Mouse (Mus musculus): ENCODE results near the gene Perm1. TPM values are rescaled to one million over a fixed set of nuclear protein-coding genes. Genes with fewer than 3 reads are reported as not detected.

The Perm1 gene
- total RNA-seq, 2 experiments from 2014 or later = 208 to 223 TPM

GRCm38 (mm10) chr4:156197829-156198205 is 17.9 kb upstream of the Perm1 start:
- DNase-seq = peak; percentile 87 to 88
- intact Hi-C loops (cut with DNase I) = loop anchor here (5.0 kb wide), 1 partner anchor 166 kb away; no protein-coding TSS in a partner anchor

DNA sequence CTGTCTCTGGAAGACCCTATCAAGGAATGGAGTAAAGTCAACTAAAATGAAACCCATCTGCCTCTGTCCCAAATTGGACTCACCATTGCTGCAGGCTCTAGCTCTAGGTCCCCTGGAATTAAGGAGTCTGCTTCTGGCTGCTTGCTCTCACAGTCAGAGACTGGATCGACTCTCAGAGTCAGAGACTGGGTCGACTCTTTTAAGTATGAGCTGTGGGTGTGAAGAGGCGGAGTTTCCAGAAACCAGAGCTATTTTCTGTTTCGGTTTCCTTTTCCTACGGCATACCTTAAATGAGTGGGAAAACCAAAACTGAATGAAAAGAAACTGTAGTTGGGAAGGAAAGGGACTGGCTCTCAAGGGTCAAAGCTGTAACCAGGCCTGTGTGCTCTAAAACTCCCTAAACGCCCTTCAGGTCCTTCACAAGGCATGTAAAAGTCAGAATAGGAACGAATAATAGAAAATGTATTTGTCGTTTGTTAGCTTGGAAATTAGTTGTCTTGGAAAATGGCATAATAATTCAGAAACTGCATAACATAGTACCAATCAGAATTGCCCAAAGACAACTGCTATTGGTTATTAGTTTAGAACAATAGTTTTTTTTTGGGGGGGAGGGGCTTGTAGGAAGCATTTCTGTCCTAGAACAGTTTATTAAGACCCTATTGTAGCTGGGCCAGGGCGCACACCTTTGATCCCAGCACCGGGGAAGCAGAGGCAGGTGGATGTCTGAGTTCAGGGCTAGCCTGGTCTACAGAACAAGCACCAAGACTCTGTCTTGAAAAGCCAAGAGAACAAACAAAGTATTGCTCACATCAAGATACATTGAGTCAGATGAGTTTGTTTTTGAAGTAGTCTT is 14.8 kb upstream of the Perm1 start, which contains the start of gene Isg15:
Gene Isg15, minus strand, starts transcription at position 196 of the 853 bp plus-strand sequence.
- peak in 1 of 2 experiments; percentile 25 for DNase-seq
- intact Hi-C loops (cut with DNase I) = no loop called here

DNA sequence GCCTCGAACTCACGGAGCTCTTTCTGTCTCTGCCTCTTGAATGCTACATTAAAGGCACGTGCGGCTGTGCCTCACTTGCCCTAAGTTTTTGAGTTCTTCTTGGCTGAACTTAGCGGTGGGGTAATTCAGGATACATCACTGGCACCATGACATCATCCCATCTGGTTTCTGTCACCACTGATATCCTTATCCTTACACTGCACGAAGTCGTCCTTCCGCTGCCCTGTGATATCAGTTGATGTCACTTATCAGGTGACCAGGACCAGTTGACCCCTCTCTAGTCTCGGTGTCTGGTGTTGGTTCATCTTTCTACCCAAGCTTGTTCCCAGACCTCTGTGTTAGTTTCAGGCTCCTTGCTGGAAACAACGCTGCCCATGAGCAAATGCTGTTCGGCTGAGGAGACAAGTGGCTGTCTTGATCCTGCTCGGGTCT is 13.2 kb upstream of the Perm1 start:
- DNase-seq = peak in 1 of 2 experiments; percentile 22
- intact Hi-C loops (cut with DNase I) = no loop called here

- intact Hi-C loops (cut with DNase I) = loop anchor here (1.0 kb wide), 1 partner anchor 31 kb away; the partner anchor contains the start of gene Plekhn1
Measured at GRCm38 (mm10) chr4:156203001-156203412, 12.7 kb upstream of the Perm1 start, which contains the start of gene AW011738. Gene AW011738 (plus strand): TSS chr4:156203304.

GRCm38 (mm10) chr4:156203413-156204131 is 12.1 kb upstream of the Perm1 start:
- no peak for DNase-seq
- intact Hi-C loops (cut with DNase I) = loop anchor here (1.0 kb wide), 1 partner anchor 31 kb away; the partner anchor contains the start of gene Plekhn1

More at GRCm38 (mm10) chr4:156203001-156203412, 12.7 kb upstream of the Perm1 start, which contains the start of gene AW011738:
- DNase-seq = peak; percentile 74 to 78

DNA sequence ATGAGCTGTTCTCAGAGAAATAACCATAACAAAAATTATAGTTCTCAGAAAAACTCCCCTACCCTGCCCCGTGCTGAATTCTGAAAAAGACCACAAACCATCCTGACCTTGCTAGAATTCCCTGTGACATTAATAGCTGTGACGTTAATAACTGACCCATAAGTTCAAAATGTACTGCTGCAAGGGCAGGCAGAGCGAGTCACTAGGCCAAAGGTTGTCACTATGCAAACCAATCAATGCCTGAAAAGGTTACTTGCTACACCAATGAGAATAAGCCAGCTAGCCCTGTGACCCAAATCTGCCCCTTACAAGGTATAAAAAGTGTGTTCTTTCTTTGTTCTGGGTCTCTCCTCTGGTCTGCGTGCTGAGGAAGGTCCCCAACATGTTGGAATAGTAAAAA is 6.8 kb upstream of the Perm1 start:
- DNase-seq = no peak
- intact Hi-C loops (cut with DNase I) = no loop called here

DNA sequence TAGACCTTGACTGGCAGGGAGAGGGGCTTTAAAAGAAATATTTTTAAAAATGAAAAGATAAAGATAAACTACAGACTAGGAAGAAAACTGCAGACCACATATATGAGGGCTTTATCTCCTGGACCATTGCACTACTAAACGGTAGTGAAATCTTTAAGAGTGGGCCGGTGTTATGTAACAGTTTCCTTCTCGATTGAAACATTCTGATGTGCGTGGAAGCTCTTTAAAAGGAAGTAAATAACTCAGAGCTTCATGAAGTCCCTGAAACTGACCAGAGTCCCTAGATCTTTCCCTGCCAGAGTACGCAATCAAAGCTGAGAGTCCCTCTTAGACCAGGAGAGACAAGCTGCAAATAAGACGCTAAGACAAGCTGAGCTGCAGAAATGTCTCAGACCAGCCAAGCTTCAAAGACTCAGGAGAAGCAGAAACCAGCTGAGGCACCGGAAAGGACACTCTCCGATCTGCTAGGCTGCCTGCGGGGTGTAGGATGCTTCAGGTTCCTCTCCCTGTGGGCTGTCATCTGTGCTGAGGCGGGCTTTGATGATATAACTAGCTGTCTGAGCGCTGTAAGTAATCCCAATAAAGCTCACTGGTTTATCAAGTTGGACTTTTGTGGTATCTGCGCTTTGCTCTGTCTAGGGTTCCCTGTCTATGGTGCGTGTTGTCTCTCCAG is 5.6 kb upstream of the Perm1 start:
- DNase-seq = no peak
- intact Hi-C loops (cut with DNase I) = no loop called here

DNA sequence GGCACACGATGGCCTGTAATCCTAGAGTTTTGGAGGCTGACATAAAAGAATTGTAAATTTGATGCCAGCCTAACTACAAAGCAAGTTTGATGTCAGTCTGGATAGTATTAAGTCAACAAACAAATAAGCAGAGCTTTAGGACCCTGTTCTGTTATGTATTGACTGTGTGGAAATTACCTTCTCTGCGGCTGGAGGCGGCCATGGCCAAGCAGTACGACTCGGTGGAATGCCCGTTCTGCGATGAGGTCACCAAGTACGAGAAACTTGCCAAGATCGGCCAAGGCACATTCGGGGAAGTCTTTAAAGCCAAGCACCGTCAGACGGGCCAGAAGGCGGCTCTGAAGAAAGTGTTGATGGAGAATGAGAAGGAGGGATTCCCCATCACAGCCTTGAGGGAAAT is 2.5 kb upstream of the Perm1 start:
- no peak for DNase-seq
- intact Hi-C loops (cut with DNase I) = no loop called here

DNA sequence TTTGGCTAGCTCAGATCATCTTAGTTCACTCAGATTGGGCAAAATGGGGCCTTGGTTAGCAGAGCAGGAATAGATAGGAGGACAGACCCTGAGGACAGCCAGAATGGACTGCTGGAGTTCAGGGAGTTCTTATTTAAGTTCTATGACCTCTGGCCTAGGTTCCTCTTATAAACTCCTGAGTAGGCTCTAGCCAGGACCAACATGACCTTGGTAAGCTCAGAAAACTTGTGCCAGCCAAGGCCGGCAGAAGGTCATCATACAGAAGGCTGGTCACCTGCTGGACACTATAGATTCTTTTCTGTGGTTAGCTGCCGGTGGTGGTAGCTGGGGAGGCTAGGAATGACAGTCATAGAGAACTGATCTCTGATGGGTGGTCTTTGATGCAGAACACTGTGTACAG is 528 bp downstream of the Perm1 start:
- DNase-seq = no peak
- intact Hi-C loops (cut with DNase I) = no loop called here

- intact Hi-C loops (cut with DNase I) = no loop called here
- peak in 1 of 2 experiments; percentile 42 for DNase-seq
Measured at GRCm38 (mm10) chr4:156217022-156217669, 1.5 kb downstream of the Perm1 start.

DNA sequence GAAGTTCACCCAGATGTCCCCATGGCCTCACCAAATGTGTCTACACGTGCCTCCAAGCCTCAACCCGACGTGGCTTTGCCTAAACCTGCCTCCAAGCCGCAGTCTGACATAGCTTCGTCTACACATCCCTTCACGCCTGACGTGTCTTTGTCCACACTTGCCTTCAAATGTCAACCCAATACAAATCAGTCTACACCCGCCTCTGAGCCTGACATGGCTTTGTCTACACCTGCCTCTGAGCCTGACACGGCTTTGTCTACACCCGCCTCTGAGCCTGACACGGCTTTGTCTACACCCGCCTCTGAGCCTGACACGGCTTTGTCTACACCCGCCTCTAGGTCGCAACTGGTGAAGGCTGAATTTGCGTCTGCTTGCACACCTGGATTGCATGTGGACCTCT is 2.2 kb downstream of the Perm1 start:
- peak in 1 of 2 experiments; percentile 32 for DNase-seq
- intact Hi-C loops (cut with DNase I) = no loop called here

DNA sequence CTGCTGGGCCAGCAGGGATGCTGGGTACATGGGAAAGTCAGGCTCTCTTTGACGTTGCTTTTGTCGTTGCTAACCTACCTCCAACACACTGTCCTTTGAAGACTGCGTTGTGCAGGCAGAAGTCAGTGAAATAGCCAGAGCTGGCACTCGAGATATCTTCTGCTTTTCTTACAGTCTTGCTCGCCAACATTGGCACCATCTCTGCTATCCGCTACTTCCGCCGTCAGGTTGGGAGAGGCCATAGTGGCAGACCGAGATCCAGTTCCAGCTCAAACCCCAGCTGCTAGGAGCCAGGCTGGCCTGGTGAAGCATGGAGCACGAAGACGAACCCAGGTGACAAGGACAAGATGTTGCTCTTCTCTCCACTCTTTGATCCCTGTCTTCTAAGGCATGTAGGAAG is 4.3 kb downstream of the Perm1 start:
- DNase-seq = no peak
- intact Hi-C loops (cut with DNase I) = no loop called here

GRCm38 (mm10) chr4:156224276-156224675 is 8.6 kb downstream of the Perm1 start:
- intact Hi-C loops (cut with DNase I) = no loop called here
- no peak for DNase-seq

GRCm38 (mm10) chr4:156227752-156228392 is 12.2 kb downstream of the Perm1 start:
- intact Hi-C loops (cut with DNase I) = no loop called here
- peak; percentile 35 to 41 for DNase-seq

GRCm38 (mm10) chr4:156228393-156229024 is 12.8 kb downstream of the Perm1 start:
- no peak for DNase-seq
- intact Hi-C loops (cut with DNase I) = no loop called here

DNA sequence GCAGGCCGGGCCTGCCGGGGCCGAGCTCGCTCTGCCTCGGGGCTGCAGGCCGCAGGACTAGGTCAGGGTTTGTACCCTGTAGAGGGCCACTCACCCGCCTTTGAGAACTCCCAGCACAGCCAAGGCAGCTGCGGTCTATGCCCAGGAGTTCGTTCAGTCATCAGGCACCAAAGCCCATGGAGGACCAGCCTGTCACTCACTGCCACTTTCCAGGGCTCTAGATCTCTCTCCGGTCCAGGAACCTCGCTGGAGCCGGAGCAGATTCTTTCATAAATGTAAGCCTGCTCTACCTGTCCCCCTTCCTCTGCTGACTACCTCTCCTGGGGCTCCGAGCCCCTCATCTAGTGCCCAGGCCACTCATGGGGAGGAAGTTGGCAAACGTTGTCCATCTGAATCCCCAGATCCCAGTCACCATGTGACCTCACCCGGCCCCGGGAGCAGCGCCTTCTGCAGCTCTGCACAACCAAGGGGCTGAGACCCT is 18.4 kb downstream of the Perm1 start:
- intact Hi-C loops (cut with DNase I) = loop anchor here (1.0 to 2.0 kb wide), 2 partner anchors 31 to 125 kb away; partner anchors contain the start of genes 9430015G10Rik and AW011738
- DNase-seq = peak in 1 of 2 experiments; percentile 41

DNA sequence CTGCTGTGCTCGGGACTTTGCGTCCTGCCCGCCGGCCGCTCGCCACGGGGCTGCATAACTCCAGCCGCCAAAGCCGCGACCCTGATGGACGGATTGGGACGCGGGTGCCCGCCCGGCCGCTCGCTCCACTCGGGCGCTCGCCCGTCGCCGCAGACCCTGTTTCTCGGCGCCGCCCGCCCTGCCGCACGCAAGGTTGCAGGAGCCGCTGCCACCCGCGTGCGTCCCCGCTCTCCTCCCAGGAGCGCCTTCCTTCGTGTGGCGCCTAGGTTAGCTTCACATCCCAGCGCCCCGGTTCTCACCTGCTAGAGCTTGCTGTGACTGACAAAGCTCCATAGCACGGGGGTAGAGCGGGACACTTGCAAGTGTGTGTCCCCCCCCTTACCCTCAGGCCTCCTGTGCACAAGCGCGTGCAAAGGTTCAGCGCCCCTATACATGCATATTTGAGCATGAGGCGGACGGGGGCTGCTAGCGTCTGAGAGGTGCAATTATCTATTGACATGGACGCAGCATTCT is 19.1 kb downstream of the Perm1 start, which contains the start of gene Plekhn1:
Gene Plekhn1, minus strand, starts transcription at position 157 of the 513 bp plus-strand sequence.
- peak; percentile 76 to 82 for DNase-seq
- intact Hi-C loops (cut with DNase I) = loop anchor here (1.0 to 2.0 kb wide), 2 partner anchors 31 to 126 kb away; partner anchors contain the start of genes 9430015G10Rik and AW011738

DNA sequence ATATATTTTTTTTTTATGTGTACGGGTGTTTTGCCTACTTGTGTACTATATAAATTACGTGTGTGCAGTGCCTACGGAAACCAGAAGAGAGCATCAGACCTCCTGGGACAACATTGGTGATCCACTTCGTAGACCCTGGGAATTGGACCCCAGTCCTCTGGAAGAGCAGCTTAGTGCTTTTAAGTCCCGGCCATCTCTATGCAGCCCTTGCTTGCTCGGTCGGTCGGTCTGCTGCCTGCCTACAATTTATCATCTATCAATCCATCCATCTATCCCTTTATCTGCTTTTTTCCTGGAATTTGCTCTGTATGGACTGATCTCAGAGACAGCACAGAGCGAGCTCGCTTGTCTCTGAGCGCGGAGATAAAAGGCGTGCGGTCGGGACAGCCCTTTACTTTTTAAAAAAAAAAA is 19.7 kb downstream of the Perm1 start:
- intact Hi-C loops (cut with DNase I) = loop anchor here (2.0 kb wide), 1 partner anchor 127 kb away; the partner anchor contains the start of gene 9430015G10Rik

More for the DNA sequence above, 19.7 kb downstream of the Perm1 start:
- DNase-seq = no peak

All from heart, postnatal 36 days (tissue).